Mouse (Mus musculus) ES-E14 (cell line): Measurements from ENCODE around the gene Myo3b.

Source experiments
- CHD2 ChIP-seq: IDR thresholded peaks from 2 replicates; pipeline ENCODE4 v1.6.1; 2014; ENCODE audit warnings: mild to moderate bottlenecking, low read depth, low read length, inconsistent platforms
- ZC3H11A ChIP-seq: IDR thresholded peaks from 2 replicates; pipeline ENCODE4 v1.6.1; 2012; ENCODE audit warnings: low read depth, mild to moderate bottlenecking, inconsistent platforms, low read length, borderline replicate concordance

GRCm38 (mm10) chr2:70214401-70214800 lies 175.5 kb downstream of the Myo3b start:
- TF ChIP-seq ZC3H11A: no peak
- no peak for TF ChIP-seq CHD2
